Mouse (Mus musculus) gonadal fat pad, adult 2 months (tissue): ENCODE data around the gene Otud7a. TPM values are rescaled to one million over a fixed set of nuclear protein-coding genes. Genes with fewer than 3 reads are reported as not detected.
"Not testable (repeated sequence)": the region's sequence is repeated elsewhere in the genome, so short reads cannot be mapped to it uniquely, and the experiment has no call there.

ENCODE experiments used
- DNase-seq: peaks from one replicate; pipeline ENCODE4 v3.0.0-alpha.2; 2012; ENCODE audit warnings: low read depth
- polyA plus RNA-seq: library from polyadenylated mRNA; depleted of rRNA; stranded (reverse); fragments of >200 nt; gene quantifications from 2 replicates; pipeline ENCODE4 v1.2.3, GENCODE M21; 2012

Gene Otud7a
- polyA plus RNA-seq, 1 experiment = not detected

GRCm38 (mm10) chr7:63558918-63559317 is 114.4 kb downstream of the Otud7a start:
- no peak for DNase-seq

- no peak for DNase-seq
Observed at GRCm38 (mm10) chr7:63559679-63560078, 115.1 kb downstream of the Otud7a start.

GRCm38 (mm10) chr7:63583310-63583709 is 138.8 kb downstream of the Otud7a start:
- DNase-seq = no peak

- no peak for DNase-seq
Observed at GRCm38 (mm10) chr7:63586184-63586870, 141.8 kb downstream of the Otud7a start.

- DNase-seq = no peak
Observed at GRCm38 (mm10) chr7:63590305-63590704, 145.8 kb downstream of the Otud7a start.

GRCm38 (mm10) chr7:63591322-63591721 is 146.8 kb downstream of the Otud7a start:
- no peak for DNase-seq

- no peak for DNase-seq
Observed at GRCm38 (mm10) chr7:63592061-63592460, 147.5 kb downstream of the Otud7a start.

GRCm38 (mm10) chr7:63604827-63605226 is 160.3 kb downstream of the Otud7a start:
- no peak for DNase-seq

GRCm38 (mm10) chr7:63617018-63617417 is 172.5 kb downstream of the Otud7a start:
- no peak for DNase-seq

GRCm38 (mm10) chr7:63620776-63621340 is 176.3 kb downstream of the Otud7a start:
- no peak for DNase-seq

- no peak for DNase-seq
Observed at GRCm38 (mm10) chr7:63637651-63638050, 193.1 kb downstream of the Otud7a start.

GRCm38 (mm10) chr7:63644002-63644401 is 199.5 kb downstream of the Otud7a start:
- DNase-seq = no peak

- no peak for DNase-seq
Observed at GRCm38 (mm10) chr7:63647136-63647535, 202.6 kb downstream of the Otud7a start.

- no peak for DNase-seq
Observed at GRCm38 (mm10) chr7:63660261-63660660, 215.7 kb downstream of the Otud7a start.

GRCm38 (mm10) chr7:63662757-63663156 is 218.2 kb downstream of the Otud7a start:
- DNase-seq = no peak

GRCm38 (mm10) chr7:63665496-63665895 is 220.9 kb downstream of the Otud7a start:
- no peak for DNase-seq

- no peak for DNase-seq
Observed at GRCm38 (mm10) chr7:63667986-63668741, 223.6 kb downstream of the Otud7a start.

- DNase-seq = no peak
Observed at GRCm38 (mm10) chr7:63668951-63669350, 224.4 kb downstream of the Otud7a start.

GRCm38 (mm10) chr7:63670911-63671310 is 226.4 kb downstream of the Otud7a start:
- not testable (repeated sequence) for DNase-seq

GRCm38 (mm10) chr7:63671904-63672303 is 227.4 kb downstream of the Otud7a start:
- no peak for DNase-seq

GRCm38 (mm10) chr7:63676631-63677030 is 232.1 kb downstream of the Otud7a start:
- no peak for DNase-seq

- no peak for DNase-seq
Observed at GRCm38 (mm10) chr7:63677149-63677548, 232.6 kb downstream of the Otud7a start.

GRCm38 (mm10) chr7:63687056-63687455 is 242.5 kb downstream of the Otud7a start:
- DNase-seq = no peak
